Mouse (Mus musculus): Measurements from ENCODE around the gene Sf3a2.
"Not testable (repeated sequence)": the region's sequence is repeated elsewhere in the genome, so short reads cannot be mapped to it uniquely, and the experiment has no call there.

The Sf3a2 gene

GRCm38 (mm10) chr10:80804916-80805315 is 6.9 kb downstream of the Sf3a2 start, which contains the start of gene Amh:
TSS of gene Amh (plus strand) at chr10:80805243.
- DNase-seq (ENCODE audit: low spot score in 2 of 2), result no peak

- DNase-seq (ENCODE audit: low spot score in 2 of 2), result no peak
These were observed 7.3 kb downstream of the Sf3a2 start for GRCm38 (mm10) chr10:80805322-80805721.

- peak in 1 of 2 experiments; percentile 56 for DNase-seq (ENCODE audit: low spot score in 2 of 2)
These were observed 7.9 kb downstream of the Sf3a2 start for GRCm38 (mm10) chr10:80805925-80806324.

GRCm38 (mm10) chr10:80806341-80807056 is 8.5 kb downstream of the Sf3a2 start:
- DNase-seq (ENCODE audit: low spot score in 2 of 2), result no peak

GRCm38 (mm10) chr10:80807057-80807627 is 9.1 kb downstream of the Sf3a2 start:
- peak; percentile 78 to 80 for DNase-seq (ENCODE audit: low spot score in 2 of 2)

- no peak for DNase-seq (ENCODE audit: low spot score in 2 of 2)
These were observed 10.3 kb downstream of the Sf3a2 start for GRCm38 (mm10) chr10:80808099-80808984.

GRCm38 (mm10) chr10:80808985-80809632 is 11.1 kb downstream of the Sf3a2 start:
- DNase-seq (ENCODE audit: low spot score in 2 of 2), result no peak

- no peak for DNase-seq (ENCODE audit: low spot score in 2 of 2)
These were observed 12.1 kb downstream of the Sf3a2 start for GRCm38 (mm10) chr10:80810084-80810483.

- no peak for DNase-seq (ENCODE audit: low spot score in 2 of 2)
These were observed 14.5 kb downstream of the Sf3a2 start for GRCm38 (mm10) chr10:80812391-80813041.

GRCm38 (mm10) chr10:80813366-80813765 is 15.4 kb downstream of the Sf3a2 start, which contains the start of gene Jsrp1:
TSS of gene Jsrp1 (minus strand) at chr10:80813498.
- no peak for DNase-seq (ENCODE audit: low spot score in 2 of 2)

- DNase-seq (ENCODE audit: low spot score in 2 of 2), result no peak
These were observed 16.8 kb downstream of the Sf3a2 start for GRCm38 (mm10) chr10:80814800-80815199.

- DNase-seq (ENCODE audit: low spot score in 2 of 2), result not testable (repeated sequence)
These were observed 18.3 kb downstream of the Sf3a2 start for GRCm38 (mm10) chr10:80816303-80816702.

- DNase-seq (ENCODE audit: low spot score in 2 of 2), result no peak
These were observed 19.2 kb downstream of the Sf3a2 start for GRCm38 (mm10) chr10:80817164-80817563.

GRCm38 (mm10) chr10:80817955-80818354 is 20.0 kb downstream of the Sf3a2 start:
- DNase-seq (ENCODE audit: low spot score in 2 of 2), result not testable (repeated sequence)

GRCm38 (mm10) chr10:80818599-80819281 is 20.7 kb downstream of the Sf3a2 start:
- DNase-seq (ENCODE audit: low spot score in 2 of 2), result no peak

GRCm38 (mm10) chr10:80819406-80819805 is 21.4 kb downstream of the Sf3a2 start:
- no peak for DNase-seq (ENCODE audit: low spot score in 2 of 2)

- no peak for DNase-seq (ENCODE audit: low spot score in 2 of 2)
These were observed 24.0 kb downstream of the Sf3a2 start for GRCm38 (mm10) chr10:80821991-80822390.

GRCm38 (mm10) chr10:80822528-80822927 is 24.5 kb downstream of the Sf3a2 start:
- no peak for DNase-seq (ENCODE audit: low spot score in 2 of 2)

- no peak for DNase-seq (ENCODE audit: low spot score in 2 of 2)
These were observed 25.3 kb downstream of the Sf3a2 start for GRCm38 (mm10) chr10:80823316-80823715.

- no peak for DNase-seq (ENCODE audit: low spot score in 2 of 2)
These were observed 26.0 kb downstream of the Sf3a2 start for GRCm38 (mm10) chr10:80823847-80824643.
